Mouse (Mus musculus) cerebellum, adult 11 months (tissue): Measurements from ENCODE around the gene Pdyn.

Experiments
- DNase-seq: peaks from one replicate; pipeline ENCODE4 v3.0.0; 2022

Pdyn gene

GRCm38 (mm10) chr2:129699484-129700158 is at the start of gene Pdyn:
Gene Pdyn, minus strand, starts transcription at chr2:129699844.
- no peak for DNase-seq

- no peak for DNase-seq
Observed at GRCm38 (mm10) chr2:129742016-129742415, 42.4 kb upstream of the Pdyn start.

DNA sequence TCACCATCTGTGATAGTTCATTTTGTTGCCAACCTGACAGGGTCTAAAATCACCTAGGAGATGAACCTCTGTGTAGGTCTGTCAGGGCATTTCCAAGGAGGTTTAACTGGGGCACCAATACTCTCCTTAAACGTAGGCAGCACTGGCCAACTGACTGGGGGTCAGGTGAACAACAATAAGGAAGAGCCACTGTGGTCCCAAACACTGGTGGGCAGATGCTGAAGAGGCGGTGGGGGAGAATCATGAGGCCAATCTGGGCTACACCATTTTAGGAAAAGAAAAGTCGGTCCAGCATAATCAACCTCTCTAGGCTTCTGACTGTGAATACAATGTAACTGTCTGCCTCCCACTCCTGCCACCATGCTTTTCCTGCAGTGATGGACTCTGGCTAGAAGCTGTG is 40.9 kb upstream of the Pdyn start:
- no peak for DNase-seq

DNA sequence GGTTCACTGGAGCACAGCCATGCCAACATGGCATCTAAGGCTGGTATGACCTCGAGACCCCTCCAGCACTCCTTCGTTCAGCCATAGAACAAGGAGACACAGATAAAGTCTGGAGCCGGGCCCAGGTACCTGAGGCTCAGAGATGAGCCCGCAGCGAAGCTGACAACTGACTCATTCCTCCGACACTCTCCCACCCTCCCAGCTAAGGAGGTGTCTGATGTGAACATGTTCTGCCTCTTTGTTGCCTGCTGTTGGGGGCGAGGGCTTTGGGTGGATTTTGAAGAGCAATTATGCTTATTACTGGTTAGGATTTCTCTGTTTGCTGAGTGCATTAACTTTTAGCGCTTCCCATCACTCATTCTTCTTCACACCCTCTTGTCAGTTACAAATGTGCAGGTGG is 34.4 kb upstream of the Pdyn start:
- DNase-seq, result no peak

DNA sequence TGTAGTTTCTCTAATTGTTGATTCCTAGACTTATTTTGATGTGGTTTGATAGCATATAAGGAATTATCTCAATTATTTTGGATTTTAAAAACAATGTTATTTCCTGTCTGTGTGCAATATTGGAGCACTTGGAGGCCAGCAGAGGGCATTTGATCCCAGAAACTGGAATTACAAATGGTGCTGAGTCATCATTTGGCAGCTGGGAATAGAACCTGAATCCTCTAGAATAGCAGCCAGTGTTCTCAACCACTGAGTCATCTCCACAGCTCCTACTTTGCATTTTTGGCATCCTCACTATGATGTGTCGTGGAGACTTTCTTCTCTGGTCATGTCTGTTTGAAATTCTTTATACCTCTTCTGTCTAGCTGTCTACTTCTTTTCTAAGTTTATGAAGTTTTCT is 30.0 kb upstream of the Pdyn start:
- no peak for DNase-seq

- DNase-seq, result no peak
Observed at GRCm38 (mm10) chr2:129715671-129716070, 16.0 kb upstream of the Pdyn start.

GRCm38 (mm10) chr2:129713026-129713544 is 13.4 kb upstream of the Pdyn start:
- no peak for DNase-seq

DNA sequence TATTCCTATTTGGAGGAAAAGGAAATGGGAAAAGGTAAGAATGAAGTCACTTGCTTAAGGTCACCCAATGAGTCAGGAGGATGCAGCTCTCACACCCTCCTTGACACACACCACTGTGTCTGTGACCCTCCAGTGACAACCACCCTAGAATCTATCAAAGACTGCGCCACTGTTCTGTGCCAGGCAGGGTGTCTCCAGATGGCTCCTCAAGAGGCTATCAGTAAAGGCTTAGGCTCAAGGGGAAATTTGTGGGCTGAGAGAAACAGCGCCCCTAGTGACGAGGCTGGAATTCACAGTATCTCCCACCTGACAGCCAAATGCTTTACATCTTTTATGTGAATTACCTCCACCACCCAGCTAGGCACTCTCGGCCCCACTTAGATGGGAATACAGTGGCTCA is 3.6 kb downstream of the Pdyn start:
- peak; percentile 36 for DNase-seq

GRCm38 (mm10) chr2:129694303-129694702 is 5.3 kb downstream of the Pdyn start:
- no peak for DNase-seq

DNA sequence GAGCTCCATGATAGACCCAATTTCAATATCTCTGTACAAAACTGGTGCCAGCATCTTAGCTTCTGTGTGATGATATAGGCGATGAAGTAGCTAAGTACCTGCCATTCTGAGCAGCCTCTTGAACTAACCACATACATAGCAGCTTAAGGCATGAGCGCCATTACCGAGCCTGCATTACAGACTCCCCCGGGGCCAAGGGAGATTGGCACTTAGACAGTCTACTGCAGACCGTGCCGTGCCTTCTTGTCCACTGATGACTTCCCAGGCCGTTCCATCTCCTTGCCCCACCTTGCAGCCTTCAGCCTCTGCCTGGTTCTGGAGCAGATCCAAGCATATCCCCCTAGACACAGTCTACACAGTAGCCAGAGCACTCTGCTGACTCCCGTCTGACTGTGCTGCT is 7.0 kb downstream of the Pdyn start:
- no peak for DNase-seq

DNA sequence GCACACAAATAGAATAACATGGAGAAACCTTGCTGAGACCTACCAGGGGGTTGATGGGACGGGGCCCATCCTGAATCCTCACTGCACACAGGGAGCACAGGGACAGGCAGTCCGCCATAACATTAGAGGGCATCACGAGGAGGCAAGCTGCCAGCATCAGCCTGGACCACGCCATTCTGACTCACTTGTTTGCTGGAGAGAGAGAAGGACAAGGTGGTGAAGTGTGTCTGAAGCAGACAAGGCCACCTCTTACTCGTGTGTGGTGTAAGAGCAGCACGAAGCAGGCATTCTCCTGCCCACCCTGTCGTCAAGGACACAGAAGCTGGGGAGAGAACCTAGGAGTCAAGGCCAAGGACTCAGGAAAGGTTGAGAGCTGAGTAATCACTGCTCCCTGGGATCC is 9.9 kb downstream of the Pdyn start:
- no peak for DNase-seq

DNA sequence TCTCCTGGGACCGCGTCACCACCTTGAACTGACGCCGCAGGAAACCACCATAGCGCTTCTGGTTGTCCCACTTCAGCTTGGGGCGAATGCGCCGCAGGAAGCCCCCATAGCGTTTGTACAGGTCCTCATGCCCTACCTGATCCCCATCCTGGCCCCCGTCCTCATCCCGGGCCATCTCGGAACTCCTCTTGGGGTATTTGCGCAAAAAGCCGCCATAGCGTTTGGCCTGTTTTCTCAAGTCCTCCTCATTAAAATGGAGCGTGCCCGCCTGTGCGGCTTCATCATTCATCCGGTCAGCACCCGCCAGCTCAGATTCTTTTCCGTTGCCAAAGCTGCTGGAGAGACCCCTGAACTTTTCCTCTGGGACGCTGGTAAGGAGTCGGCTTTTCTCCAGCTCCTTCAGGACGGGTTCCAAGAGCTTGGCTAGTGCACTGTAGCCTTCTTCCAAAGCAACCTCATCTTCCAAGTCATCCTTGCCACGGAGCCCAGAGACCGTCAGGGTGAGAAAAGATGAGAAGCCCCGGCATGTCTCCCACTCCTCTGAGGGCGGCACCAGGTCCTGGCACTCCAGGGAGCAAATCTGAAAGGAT is 11.5 kb downstream of the Pdyn start:
- DNase-seq, result no peak

DNA sequence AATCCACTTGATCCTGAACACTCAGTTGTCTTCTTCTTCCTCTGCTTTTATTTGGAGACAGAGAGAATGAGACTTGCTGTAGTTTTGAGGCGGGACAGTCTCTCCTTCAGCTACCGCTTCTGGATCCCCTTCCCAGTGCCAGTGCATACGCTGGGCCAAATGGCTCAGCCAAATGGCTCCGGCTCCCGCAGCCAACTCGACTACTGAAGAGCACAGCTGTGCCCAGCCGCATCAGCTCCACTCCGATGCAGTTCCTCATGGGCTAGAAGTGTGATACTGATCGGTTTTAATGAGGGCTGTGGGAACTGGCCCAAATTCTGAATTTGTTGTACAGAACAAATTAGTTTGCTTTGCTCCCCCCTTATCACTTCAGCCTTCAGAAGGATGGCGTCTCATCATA is 12.7 kb downstream of the Pdyn start:
- no peak for DNase-seq

DNA sequence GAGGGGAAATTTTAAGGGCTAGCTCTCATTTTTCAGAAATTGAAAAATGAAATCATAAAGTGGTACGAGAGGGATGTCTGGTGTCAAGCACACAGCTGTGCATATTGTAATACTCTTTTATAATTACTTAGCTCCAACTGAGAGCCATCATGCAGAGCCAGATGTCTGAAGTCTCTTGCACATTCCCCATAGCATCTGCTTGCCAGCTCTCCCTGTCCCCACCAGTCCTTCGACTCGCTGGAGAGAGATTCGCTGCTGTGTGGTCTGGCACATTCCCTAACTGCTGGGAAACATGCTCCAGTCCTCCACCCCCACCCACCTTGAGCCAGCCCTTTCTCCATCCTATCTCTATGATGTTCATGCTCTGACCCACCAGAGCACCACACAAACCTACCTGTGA is 15.6 kb downstream of the Pdyn start:
- no peak for DNase-seq

DNA sequence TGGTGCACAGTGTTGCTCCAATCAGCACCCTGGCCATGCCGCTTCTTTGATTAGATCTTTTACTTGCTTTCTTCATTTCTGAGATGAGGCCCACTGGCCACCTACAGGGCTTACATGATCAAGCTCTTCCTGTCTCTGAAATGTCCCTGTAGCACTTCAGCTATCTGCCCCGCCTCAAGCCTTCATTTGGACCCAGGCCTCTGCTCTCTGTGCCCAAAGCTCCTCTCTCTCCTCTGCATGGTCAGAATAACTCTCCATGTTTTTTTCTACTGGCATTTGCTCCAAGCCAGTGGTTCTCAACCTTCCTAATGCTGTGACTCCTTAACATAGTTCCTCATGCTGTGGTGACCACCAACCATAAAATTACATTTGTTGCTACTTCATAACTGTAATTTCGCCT is 19.4 kb downstream of the Pdyn start:
- DNase-seq, result no peak

DNA sequence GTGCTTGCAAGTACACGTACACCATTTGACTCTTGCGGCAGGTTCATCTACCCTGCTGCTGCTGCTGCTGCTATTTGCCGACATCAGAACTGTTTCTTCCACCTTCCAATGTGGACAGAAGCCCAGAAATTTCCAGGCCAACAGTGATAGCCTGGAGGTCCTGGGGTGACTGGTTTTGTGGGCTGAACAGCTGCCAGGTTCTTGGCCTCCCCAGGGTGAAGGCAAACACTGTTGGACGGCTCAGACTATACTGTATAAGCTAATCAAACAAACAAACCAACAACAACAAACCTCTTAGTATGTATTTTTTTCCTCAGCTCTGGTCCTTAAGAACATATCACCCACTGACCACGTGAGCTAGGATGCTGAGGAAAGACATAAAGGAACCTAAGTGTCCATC is 20.6 kb downstream of the Pdyn start:
- no peak for DNase-seq

DNA sequence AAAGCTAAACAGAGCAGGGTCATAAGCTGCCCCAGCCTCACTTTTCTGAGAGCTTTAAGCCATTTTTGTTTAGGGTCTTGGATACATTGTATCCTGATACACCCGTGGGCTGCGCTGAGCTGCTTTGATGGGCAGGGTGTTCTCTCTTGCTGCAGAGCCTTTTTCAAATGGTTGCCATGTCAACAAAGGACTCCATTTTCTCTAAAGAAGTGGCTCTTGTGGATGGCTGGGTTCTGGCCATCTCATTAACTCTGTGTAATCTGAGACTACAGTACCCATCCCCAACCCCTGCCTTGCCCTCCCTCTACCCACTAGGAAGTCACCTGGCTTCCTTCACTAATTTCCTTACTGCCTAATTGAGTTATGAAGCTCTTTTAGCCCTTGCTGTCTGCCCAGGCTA is 22.0 kb downstream of the Pdyn start:
- no peak for DNase-seq

DNA sequence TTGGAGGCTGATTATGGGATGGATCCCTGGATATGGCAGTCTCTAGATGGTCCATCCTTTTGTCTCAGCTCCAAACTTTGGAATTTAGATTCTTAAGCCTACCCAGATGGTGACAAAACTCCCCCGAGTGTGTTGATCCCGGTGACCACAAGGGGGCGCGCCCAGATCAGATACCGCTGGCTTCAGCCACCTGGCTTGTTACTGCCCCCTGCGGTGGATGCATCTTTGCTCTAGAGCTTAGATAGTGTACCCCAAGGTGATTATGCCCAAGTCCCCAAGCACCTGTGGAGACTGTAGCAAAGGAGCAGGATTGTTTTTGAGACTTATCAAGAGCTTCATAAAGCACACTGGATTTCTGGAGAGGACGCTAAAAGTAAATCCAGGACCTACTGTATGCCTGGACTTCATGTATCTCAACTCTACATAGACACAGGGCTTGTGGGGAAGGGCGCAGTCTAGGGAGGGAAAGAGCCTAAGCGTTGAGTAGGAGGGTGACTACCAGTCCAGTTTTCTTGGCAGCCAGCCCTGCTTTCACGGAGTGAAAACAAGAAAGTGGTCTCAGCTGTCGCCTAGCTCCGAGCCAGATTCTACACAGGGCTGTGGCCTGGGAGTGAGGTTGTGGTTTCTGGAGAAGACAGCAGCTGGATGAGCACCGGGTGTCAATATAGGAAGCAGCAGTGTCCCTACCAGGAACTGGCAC is 24.6 kb downstream of the Pdyn start:
- DNase-seq, result peak; percentile 81

- DNase-seq, result no peak
Observed at GRCm38 (mm10) chr2:129671911-129672310, 27.7 kb downstream of the Pdyn start.

DNA sequence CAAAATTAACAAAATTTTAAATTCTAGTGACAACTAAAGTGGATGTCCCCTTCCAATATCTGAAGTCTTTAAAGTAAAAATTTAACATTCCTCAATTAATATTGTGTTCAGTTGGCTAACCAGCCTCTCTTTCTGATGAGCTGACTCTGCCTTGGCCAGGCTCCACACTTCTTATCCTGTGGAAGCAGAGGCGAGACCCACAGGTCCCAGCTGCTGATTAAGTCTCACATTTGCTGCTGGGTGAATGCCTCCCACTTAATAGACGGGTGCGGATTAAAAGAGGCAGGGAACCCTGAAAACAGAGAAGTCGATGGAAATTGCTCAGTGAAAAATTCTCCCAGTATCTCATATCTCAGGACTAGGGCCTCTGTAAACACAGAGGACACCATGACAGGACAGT is 37.2 kb downstream of the Pdyn start:
- DNase-seq, result no peak

DNA sequence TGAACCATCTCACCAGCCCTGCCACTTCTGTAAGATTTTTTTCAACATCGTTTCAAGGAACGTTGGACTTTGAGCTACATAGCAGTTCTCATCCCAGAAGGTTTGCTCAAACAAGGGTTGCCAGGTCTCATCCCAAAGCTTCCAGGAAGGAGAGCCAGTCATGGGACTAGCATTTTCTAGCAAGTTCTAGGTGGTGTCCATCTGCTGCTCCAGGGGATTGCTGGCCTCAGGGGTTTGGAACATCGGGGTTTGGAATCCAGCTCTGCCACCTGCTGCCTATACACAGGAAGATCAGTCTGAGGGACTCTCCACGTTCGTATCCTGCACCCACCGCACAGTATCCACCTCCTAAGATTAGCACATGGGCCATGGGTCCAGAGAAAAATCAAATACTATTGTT is 39.6 kb downstream of the Pdyn start:
- DNase-seq, result peak; percentile 22

- DNase-seq, result no peak
Observed at GRCm38 (mm10) chr2:129658796-129659195, 40.8 kb downstream of the Pdyn start.

DNA sequence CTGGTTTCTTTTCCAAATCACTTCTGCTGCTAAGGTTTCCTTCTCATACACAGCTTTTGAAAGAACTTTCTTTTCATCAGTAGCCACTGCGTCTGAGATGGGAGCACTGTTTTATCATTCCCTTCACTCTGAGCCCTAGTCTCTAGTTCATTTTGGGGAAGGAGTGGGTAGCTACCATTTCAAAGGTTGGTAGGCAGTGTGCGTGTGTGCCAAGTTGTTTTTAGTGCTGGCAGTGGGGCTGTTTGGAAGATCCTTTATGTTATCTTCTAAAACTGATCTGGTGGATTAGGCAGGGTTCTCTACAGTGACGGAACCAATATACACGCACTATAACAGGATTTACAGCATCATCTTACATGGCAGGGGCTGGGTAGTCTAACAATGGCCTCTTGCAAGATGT is 44.6 kb downstream of the Pdyn start:
- DNase-seq, result no peak

DNA sequence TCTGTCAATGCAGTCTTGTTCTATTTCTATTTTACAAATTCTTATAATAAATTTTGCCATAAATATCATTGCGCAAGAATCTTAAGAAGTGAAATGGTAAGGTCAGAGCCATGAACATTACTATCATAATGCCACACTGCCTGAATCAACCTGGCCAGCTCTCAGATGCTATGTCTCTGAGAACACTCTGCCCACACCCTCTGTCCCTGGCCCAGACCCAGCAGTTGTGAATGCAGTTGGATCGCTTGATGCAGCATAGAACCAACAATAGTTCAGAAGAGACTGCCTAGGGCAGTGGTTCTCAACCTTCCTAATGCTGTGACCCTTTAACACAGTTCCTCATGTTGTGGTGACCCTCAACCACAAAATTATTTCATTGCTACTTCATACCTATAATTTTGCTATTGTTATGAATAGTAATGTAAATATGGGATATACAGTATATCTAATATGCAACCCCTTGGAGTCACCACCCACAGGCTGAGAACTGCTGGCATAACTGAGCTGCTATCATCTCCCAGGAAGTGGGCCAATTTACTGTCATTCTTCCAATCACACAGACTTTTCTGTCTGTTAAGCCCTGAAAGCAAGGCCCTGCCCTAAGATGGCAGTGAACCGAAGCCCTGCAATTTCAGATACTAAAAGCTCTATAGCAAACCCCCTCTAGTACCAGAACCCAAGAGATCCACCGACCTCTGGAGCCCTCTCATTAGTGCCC is 45.3 kb downstream of the Pdyn start:
- DNase-seq, result no peak
